Mouse (Mus musculus) ES-CJ7 (cell line): ENCODE results near the gene Plek.
A peak's percentile ranks its signal among the peaks of the same experiment; 100 is the strongest.

Experiments
- DNase-seq: peaks from one replicate; pipeline ENCODE4 v3.0.0; 2011; ENCODE audit warnings: low read depth, low spot score

Plek gene

DNA sequence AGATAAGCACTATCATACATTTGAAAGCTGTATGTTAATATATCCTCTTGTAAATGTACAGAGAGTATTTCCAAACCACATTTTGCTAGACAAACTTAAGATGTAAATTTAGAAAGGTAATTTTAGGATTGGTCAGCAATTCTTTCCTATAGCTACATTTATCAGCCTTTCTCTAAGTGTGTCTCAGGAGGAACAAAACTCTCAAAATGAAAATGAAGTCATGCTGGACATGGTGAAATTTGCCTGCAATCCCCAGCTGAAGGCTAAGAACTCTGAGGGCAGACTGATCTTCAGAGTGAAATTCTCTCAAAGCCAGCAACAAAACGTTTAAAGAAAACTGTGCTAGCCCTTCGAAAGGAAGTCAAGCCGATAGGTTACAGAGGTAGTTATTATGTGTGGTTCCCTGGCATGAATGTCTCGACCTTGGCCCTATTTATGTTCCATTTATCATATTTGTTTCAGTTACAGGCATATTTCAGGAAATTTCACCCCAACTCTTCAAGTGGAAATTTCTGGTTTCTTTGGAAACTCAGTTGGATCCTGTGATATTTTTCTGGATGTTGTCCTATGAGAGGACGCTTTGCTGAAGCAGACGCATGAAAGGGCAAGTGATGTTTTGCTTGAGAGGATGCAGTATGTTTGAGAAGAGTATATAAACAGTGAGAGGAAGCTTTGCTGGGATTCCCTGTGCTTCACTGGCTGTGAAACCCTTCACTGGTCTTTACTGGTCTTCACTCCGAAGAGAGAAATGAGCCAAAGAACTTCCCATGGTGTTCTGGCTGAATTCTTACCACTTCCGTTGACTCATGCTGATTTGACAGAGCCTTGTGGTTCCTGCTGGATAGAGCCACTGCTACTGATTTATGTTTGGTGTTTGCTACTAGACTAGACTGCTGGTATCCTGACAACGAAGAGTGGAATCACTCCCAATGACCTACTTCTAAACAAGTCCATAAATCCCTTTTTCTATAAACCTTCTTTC lies 51.5 kb downstream of the Plek start:
- DNase-seq: no peak

DNA sequence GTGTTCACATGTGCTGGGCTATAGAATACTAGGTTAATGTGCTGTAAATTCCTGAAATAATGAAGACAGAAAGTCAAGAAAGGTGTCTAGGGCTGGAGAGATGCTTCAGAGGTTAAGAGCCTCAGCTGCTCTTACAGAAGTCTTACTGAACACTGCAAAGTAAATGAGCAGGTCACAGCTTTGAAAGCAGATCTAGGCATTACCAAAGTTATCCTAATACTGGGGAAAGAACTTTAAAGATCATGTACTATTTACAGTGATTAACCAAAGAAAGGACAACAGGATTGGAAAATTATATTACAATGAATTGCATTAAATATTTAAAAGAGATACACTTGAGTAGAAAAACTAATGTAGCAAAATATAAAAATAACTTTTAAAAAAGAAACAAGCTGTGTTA lies 52.2 kb downstream of the Plek start:
- no peak for DNase-seq

DNA sequence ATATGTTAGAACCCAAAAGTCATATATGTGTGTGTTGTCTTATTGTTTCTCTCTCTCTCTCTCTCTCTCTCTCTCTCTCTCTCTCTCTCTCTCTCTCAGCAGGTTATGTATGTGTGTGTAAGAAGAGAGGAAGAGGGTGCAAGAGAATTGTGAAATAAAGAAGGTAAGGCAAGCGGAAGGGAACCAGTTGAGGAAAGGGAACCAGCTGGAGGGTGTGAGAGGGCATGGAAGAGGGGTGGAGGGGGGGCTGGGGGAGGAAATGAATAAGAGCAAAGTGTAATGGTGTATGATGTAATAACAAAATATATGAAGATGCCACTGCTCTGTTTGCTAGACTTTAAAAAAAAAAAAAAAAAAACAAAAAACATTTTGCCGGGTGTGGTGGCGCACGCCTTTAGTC lies 52.8 kb downstream of the Plek start:
- no peak for DNase-seq

DNA sequence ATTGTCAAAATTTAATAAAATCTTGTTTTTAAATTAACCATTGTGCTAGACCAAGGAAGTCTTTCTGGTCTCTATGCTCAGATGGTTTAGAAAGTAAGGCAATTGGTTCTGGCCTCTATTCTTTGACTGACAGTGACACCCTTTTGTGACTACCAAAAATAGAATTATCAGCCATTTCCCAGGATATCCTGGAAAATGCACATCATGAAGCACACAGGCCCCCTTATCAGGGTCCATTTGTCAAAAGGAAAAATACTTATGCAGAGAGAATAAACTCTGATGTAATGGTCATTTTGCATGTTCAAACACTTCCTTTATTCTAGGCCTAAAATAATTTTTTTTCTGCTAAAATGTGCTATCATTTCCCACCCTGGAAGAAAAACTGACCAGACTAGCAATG lies 54.7 kb downstream of the Plek start:
- DNase-seq: no peak

DNA sequence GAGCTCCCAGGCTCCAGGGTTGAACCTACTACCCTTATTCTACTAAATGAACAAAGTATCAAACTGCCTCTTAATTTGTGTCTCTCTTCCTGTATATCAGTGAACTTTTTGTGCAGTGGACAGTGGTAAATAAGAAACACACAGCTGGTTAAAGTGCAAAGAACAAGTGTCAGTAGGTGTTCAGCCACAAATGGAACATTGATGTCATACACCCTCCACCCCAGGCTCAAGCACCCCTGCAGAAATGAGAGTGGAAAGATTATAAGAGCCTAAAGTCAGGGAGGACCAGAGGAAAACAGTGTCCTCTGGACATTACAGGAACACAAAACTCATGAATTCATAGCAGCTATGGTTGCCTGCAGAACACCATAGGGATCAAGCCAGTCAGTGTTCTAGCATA lies 55.4 kb downstream of the Plek start:
- DNase-seq: no peak

DNA sequence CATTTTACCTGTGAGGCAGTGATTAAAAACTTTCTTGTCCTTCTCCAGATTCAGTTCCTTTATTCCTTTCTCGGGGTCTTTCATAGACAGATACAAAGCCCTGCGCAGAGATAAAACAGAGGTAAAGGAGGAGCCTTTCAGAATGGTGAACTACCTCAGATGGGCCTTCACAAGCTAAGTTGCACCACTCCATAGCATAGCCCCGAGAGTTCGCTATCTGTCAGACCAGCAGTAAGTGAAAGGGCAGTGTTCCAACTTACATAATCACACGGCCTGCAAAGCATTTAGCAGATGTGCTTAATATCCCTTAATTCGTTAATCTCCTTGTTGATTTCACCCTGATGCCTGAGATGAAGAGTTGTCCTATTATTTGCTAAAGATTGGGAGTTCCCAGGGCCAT lies 59.3 kb downstream of the Plek start:
- no peak for DNase-seq

DNA sequence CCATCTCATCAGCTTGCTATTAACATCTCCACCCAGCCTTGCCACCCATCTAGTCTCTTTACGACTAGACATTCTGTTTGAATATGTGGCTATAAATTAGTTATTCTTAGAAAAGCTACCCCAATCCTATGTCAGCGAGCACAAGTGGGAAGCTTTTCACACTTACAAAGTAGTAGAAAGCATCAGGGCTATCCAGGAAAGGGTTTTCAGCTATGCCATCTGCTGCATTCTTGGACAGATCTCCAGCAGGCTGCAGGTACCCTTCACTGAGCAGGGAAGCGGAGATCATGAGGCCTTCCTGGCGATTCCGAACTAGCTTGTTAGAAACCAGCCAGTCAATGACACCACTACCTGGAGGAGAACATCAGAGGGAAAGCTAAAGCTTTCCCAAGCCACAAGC lies 62.3 kb downstream of the Plek start:
- DNase-seq: no peak

DNA sequence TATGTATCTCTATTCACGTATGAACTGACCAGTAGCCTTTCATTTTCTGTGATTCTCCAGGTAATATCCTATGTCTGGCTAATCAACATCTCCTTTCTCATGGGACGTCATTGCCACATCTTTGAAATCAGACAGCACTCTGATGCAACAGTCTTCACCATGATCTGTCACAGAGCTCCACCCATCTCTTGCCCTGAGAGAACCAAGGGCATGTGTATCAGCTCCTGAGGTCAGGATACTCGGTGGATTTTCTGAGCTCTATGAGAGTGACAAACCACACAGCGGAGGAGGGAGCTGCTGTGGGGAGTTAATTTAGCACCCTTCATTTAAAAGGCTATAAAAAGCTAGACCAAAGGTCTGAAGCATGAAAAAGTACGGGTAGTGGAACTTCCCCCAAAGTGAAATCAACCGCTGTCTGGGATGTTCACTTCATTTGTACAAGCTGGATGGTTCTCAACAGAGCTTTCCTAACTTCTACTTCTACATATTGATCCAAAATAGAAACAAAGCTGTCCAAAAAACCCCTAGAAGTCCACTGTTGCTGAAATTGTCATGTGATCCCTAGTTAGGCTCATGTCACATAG lies 64.3 kb downstream of the Plek start:
- DNase-seq: no peak

DNA sequence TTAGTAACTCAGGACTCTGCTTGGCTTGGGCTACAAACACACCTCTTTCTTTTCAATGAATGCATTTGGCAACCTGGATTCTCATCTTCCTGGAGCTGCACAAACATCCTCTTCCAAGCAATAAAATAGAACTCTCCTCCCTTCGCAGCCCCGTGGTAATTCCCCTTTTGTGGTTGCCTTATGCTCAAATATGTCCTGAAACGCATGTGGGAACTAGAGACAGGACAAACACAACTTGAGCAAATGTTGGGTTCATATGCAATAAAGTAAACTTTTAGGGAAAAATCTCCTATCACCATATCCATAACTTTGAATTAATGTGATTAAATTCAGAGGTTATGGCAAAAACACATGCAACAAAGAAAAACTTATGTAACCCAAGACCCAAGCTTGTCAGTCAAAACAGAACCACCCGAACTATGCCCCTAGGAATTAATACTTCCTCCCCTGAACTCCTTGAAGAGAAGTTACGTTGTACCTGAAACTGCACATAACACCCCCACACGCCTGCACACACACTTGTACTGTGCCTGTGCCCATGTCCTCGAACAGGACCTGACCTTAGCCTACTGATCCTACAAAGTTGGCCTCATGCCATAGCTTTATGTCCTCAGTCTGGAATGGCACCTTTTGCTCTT lies 65.5 kb downstream of the Plek start:
- DNase-seq: no peak

DNA sequence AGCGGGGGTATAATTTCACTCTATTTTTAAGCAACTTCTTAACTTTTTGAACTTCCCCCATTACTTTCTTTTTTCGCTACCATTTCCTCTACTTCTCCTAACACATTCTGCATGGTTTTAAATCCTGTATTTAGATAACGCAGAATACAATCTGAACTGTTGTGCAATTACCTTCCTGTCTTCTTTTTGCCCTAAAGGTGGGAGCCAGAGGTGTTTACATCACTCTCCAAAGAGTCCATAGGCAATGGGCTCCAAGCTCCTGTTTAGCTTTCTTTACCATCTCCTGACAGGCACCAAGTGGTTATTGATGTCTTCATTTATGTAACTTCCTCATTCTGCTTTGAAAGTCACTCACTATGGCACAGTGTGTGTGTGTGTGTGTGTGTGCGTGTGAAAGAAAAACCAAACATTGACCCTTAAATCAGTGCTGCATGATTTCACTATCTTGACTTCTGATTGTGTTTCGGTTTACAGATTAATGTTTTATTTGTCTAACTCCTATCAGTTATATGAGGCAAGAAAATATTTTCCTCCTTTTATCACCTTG lies 73.9 kb downstream of the Plek start:
- DNase-seq: no peak

DNA sequence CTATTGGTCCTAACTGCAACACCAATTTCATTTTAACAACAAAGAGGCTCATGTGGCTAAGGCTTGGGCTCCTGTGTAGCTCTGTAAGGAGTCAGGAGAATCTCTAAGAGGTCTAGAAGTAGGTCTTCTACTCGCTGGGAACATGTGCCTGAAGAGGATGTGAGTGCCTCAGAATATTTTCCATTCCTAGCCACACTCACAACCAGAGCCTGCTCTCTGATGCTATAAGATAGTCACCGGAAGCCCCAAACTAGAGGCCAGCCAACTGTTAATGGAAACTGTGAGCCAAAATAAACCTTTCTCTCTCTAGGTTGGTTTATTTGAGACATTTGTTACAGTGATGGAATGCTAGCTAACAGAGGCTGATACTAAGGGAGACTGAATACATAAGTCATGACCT lies 74.6 kb downstream of the Plek start:
- DNase-seq: no peak

DNA sequence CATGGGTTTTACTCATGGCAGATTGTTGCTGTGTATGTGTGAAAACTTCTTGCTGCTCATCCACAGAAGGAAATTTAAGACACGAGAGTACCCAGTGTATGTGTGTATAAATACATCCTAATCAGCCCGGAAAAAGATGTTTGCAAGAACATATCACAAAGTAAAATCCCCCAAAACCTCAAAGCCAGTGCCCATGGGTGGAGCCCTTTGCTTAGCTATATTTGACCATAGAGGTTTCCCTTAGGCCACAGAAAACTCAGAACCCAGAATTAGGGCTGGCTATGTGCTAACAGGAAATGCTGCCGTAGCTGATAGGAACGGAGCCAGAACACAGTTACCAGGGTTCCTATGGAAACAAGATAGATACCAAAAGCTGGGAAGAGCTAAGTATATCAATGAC lies 75.2 kb downstream of the Plek start:
- DNase-seq: no peak

DNA sequence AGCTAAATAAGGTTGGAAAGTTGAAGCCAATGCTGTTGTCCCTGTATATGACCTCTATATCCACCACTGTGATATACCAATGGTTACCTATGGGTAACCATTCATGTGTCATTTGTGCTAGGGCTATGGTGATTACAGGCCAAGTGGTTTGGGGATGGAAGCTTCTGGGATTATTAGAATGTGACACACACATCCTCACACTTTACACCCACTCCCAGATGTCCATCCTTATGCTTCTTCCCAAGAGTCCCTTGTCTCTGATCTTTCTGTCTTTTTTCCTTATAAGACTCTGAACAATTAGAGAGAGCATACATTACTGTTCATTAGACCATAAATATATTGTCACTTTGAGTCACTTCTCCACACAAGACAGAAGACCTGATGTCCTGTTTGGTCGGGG lies 79.1 kb downstream of the Plek start:
- DNase-seq: no peak

DNA sequence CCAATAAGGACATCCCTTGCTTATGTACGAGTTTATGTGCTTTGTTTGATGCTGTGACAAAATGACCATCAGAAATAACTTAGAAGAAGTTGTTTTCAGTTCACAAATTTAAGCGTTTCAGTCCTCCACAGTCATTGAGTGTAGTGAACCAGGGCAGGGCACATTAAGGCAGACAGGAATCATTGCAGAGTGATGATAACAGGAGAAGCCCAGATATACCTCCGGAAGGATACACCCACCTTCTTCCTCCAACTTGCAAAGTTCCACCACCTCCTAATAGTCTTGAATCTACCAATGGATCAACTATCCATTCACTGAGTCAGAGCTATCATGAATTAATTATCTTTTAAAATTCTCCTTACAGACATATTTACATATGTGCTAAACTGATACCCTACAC lies 80.2 kb downstream of the Plek start:
- no peak for DNase-seq

DNA sequence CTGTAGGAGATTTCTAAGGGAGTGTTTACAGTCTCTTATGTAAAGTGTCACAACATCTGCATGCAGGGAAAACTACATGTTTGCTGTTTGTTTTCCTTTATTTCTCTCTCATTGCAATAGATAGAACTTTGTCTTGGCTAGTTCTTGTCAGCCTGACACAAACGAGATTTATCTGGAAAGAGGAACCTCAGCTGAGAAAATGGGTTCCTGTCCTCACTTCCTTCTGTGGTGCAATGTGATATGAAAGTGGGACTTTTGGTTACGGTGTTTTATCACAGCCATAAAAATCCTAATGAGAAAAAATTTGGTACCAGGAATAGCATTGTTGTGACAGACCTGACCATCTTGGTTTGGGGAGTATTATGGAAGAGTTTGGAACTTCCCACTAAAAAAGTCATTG lies 82.5 kb downstream of the Plek start:
- no peak for DNase-seq

DNA sequence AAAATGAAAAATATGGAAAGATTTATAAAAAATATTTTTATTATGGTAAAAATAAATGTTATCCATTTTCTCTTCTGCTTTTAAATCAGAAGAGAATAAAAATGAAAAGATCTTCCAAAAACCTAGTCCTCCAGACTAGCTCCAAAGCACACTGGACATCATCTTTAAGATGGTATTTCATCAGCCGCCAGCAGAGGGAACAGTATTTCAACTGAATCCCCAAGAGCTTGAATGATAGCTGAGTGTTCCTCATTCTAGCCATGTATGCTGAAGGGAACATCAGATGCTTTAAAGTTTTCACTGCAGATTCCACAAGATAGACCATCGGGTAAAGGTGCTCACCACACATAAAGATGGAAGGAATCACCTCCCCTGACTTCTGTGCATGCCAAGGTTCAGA lies 84.4 kb downstream of the Plek start:
- peak; percentile 41 for DNase-seq

DNA sequence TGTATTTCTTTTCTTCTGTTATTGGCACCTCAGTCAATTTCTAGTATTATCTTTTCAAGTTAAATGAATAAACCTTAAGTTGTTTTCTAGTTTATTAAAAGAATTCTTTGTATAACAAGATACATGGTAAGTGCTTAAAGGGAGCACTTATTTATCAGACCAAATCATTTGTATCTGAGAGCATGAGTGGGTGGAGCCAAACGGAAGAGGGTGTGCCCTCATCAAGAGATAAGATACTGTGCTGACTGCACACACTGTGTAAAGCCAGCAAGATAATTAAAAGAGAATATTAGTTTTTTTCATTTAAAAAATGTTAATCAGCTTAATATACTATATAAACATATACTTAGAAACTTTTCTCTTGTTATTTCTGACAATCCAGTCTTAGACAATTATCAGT lies 93.7 kb downstream of the Plek start:
- no peak for DNase-seq

DNA sequence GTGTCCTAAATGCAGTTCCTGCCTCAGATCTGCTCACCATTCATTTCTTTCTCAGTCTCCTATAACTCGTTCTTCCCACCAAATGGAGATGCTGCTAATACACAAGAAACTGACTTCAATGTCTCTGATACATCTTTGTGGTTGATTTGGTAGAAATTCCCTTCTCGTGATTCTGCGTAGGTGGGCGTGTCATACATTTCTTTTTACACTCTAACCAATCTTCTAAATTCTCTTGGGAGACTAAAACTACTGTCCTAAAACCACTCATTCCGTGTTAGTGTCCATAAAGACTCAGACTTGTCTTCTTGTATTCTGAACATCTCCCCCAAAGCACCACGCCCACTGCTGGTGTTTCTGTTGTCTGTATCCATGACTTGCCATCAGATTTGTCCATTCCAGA lies 95.2 kb downstream of the Plek start:
- no peak for DNase-seq

DNA sequence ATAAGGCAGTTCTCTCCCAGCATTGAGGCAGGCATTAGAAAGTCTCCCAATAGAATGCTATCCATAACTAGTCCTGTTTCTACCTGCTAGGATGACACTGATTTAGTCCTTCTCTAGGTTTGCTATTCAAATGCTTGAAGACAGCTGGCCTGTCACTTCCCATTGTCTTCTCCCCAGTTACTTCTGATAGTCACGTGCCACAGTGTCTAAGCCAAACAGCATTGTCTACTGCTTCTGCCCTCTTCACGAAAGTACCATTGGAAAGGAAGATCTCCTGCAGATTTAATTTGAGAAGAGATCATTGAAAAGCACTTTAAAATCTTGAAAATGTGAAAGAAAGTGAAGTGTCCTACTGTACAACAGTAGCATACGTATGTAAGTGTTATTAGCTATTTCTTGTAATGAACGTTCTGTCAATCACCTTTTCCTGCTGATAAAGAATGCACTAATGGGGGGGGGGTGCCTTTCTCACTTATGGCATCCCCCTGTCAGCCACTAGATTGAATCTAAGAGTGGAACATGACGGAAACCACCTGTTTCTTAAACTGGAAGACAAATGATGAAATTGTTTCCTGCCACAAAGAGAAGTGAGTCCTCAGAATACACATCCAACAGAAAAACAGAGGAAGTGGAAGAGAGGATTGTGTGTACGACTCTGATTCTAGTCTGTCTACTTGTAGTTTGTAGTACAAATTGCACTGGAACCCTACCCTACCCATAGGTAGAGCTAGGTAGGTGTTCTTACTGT lies 95.9 kb downstream of the Plek start:
- no peak for DNase-seq

DNA sequence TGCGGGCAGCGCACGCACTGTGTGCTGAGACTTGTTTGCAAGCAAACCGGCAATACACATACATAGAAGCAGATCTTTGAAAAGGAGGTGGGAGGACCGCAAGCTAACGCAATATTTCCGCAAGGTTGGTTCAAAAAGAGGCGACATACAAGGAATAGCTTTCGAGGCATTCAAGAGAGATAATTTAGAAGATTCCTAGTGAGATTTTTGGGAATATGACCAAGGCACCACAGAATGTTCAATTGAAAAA lies 100.5 kb downstream of the Plek start:
- no peak for DNase-seq

DNA sequence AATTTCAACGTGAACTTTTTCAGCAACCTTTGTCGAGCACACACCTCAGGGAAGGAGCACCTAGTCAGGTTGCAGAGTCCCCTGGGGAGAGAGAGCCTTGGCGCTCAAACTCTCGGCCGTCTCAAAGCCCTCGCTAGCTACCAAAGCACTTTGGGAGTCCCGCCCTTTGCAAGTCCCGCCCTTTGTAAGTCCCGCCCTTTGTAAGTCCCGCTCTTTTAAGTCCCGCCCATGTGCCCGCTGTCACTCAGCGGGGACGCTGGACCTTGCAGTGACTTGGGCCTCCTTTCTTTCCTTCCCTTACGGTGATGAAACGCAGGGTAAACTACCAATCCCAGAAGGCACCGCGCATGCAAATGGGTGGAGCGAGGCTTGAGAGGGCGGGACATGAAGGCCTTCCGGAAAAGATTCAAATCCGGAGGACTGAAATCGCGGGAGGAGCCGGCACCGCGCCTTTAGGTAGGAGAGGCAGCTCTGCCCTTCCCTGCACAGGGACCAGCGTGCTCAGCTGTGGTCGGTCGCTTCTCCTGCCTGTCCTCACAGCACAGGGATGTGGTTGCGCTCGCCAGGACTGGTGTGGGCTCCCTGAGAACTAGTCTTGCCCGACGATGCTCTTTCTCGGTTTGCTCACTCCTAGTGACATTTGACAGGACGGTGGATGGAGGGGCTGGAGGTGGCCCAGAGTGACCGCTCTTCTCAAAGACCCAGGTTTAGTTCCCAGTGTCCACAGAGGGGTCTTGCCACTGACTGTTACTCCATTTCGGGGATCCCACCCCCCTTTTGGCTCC lies 101.0 kb downstream of the Plek start, which contains the start of gene Fbxo48:
Fbxo48 (plus strand) TSS at position 400 of the 785 bp plus-strand sequence.
- peak; percentile 99 for DNase-seq
